Mouse (Mus musculus): Measurements from ENCODE around the gene Mrpl58. TPM values are rescaled to one million over a fixed set of nuclear protein-coding genes. Genes with fewer than 3 reads are reported as not detected.
A peak's percentile ranks its signal among the peaks of the same experiment; 100 is the strongest.
"Not testable (repeated sequence)": the region's sequence is repeated elsewhere in the genome, so short reads cannot be mapped to it uniquely, and the experiment has no call there.

Mrpl58 gene
- polyA plus RNA-seq, 1 experiment from 2014 or later = 181 TPM

DNA sequence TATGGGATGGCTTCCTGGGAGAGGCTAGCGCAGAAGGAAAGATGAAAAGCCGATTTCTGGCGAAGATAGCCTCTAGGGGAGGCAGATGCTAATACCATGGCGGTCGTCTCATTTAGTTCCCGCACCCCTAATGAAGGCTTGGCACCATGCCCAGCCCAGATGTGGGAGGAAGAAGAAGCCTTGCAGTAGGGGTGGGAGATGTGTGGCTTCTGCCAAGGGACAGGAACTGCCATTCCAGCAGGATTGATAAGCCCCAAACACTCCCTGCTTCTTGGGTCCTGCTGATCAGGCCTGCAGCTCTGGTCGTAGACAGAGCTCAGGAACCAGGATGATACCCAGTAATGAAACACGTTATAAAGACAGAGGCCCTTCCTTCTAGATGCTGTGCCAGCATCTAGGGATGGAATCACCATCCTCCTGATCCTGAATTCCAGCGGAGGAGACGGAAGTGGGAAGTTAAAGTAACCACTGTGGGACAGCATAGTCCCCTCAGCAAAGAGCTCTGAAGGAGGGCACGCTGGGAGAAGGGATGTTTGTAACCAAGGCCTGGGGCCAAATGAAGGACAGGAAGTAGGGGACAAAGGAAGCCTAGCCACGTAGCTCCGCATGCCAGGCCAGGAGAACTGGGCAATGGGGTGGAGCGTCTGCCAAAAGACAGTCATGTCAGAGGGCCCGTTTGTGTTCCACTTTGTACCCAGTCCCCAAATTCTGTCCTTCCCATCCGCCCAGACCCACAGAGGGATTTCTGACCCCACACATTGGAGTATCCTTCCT, 19.7 kb upstream of the Mrpl58 start:
- Histone ChIP-seq H3K9me3 (no peaks in the 10 kb centered on the region), H3K9ac (peak overlapping the region; percentile 91), H3K27me3 (peaks cover 4% of the 10 kb centered on the region; the same call in 1 of the 2 replicates), H3K36me3 (no peaks in the 10 kb centered on the region), H3K4me3 (peak overlapping the region; percentile 79; the same call in 1 of the 2 replicates), H3K27ac (peak overlapping the region; percentile 48; the same call in 1 of the 2 replicates), H3K4me2 (peak overlapping the region; percentile 80), H3K4me1 (peaks cover 46% of the 10 kb centered on the region)
- WGBS = 31% methylated on average over 16 of the region's 16 CpGs
- ATAC-seq (ENCODE audit: insufficient number of reproducible peaks, insufficient read depth, low FRiP score, low TSS enrichment, low read depth) = no peak

DNA sequence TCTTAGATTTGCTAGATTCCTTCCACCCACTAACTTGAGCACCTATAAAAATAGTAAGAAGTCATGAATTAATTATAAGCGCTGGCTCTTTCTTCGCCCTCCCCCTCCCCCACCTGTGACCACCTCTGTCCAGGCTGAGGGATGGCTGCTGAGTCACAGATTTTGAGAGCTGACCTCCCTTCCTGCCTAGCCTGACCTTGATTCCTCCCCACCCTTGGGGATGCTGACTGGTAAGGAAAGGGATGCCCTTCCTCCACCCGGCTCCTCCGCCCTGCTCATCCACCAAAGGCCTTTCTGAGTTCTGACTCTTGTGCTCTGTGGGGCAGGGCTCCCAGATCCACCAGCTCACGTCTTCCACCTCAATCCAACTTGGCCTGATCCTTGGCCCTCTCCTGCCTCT, 19.0 kb upstream of the Mrpl58 start:
- peaks cover 4% of the 10 kb centered on the region; the same call in 1 of the 2 replicates for H3K27me3 ChIP-seq
- ATAC-seq (ENCODE audit: insufficient number of reproducible peaks, insufficient read depth, low FRiP score, low TSS enrichment, low read depth) = no peak
- H3K36me3 ChIP-seq = no peaks in the 10 kb centered on the region
- H3K27ac ChIP-seq = no peak overlapping the region
- H3K9ac ChIP-seq = peak overlapping the region; percentile 91; the same call in 1 of the 2 replicates
- WGBS = 53% methylated on average over 5 of the region's 5 CpGs
- no peak overlapping the region for H3K4me3 ChIP-seq
- peaks cover 46% of the 10 kb centered on the region for H3K4me1 ChIP-seq
- no peaks in the 10 kb centered on the region for H3K9me3 ChIP-seq
- peak overlapping the region; percentile 80 for H3K4me2 ChIP-seq

DNA sequence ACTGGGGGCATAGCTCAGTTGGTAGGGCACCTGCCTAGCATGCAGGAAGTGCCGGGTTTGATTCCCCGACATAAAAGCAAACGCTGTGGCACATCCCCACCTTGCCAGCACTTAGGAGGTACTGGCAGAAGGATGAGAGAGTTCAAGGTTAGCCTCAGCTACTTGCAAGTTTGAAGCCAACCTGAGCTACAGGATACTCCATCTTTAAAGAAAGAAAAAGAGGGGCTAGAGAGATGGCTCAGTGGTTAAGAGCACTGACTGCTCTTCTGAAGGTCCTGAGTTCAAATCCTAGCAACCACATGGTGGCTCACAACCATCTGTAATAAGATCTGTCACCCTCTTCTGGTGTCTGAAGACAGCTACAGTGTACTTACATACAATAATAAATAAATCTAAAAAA, 16.7 kb upstream of the Mrpl58 start:
- 90% methylated on average over 3 of the region's 3 CpGs for WGBS
- not testable (repeated sequence) for H3K9me3 ChIP-seq; H3K9ac ChIP-seq; H3K27ac ChIP-seq; H3K4me2 ChIP-seq; H3K27me3 ChIP-seq; ATAC-seq (ENCODE audit: insufficient number of reproducible peaks, insufficient read depth, low FRiP score, low TSS enrichment, low read depth); H3K4me3 ChIP-seq
- Histone ChIP-seq H3K4me1 (peaks cover 38% of the 10 kb centered on the region), H3K36me3 (peaks cover 18% of the 10 kb centered on the region)

DNA sequence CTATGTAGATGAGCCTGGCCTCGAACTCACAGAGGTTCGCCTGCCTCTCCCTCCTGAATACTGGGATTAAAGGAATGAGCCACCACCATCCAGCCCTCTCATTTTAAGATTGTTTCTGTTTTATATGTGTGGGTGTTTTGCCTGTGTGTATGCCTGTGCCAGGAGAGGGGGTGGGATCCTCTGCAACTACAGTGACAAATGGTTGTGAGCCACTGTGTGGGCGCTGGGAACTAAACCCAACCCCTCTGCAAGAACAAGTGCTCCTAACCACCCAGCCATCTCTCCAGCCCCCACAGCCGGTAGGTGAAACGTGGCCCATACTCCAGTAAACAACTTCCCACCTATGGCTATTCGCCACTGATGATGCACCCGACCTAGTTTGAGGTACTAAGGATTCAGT, 12.2 kb upstream of the Mrpl58 start:
- H3K4me2 ChIP-seq = no peak overlapping the region
- WGBS = 92% methylated on average over 7 of the region's 7 CpGs
- H3K4me3 ChIP-seq = no peak overlapping the region
- H3K36me3 ChIP-seq = peaks cover 61% of the 10 kb centered on the region
- H3K9ac ChIP-seq = no peak overlapping the region
- H3K27ac ChIP-seq = no peak overlapping the region
- no peaks in the 10 kb centered on the region for H3K4me1 ChIP-seq
- H3K9me3 ChIP-seq = no peaks in the 10 kb centered on the region
- H3K27me3 ChIP-seq = no peaks in the 10 kb centered on the region
- no peak for ATAC-seq (ENCODE audit: insufficient number of reproducible peaks, insufficient read depth, low FRiP score, low TSS enrichment, low read depth)

DNA sequence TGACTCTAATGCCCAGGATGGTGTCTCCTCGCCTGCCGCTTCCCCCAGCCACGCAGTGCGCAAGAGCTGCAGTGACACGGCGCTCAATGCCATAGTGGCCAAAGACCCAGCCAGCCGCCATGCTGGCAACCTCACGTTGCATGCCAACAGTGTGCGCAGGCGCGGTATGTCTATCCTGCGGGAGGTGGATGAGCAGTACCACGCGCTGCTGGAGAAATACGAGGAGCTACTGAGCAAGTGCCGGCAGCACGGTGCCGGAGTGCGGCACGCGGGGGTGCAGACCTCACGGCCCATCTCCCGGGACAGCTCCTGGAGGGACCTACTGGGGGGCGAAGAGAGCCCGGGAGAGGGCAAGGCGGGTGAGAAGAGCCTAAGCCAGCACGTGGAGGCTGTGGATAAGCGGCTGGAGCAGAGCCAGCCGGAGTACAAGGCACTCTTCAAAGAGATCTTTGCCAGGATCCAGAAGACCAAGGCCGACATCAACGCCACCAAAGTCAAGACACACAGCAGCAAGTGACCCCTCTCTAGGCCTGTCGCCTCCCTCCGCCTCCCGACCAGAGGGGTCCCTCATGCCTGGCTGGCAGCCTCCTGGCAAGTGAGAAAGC, 9.7 kb upstream of the Mrpl58 start:
- Histone ChIP-seq H3K4me1 (no peaks in the 10 kb centered on the region), H3K27me3 (no peaks in the 10 kb centered on the region), H3K9me3 (no peaks in the 10 kb centered on the region), H3K4me2 (no peak overlapping the region; the same call in 1 of the 2 replicates), H3K27ac (no peak overlapping the region), H3K9ac (no peak overlapping the region), H3K36me3 (peaks cover 63% of the 10 kb centered on the region), H3K4me3 (no peak overlapping the region)
- ATAC-seq (ENCODE audit: insufficient number of reproducible peaks, insufficient read depth, low FRiP score, low TSS enrichment, low read depth) = no peak
- 70% methylated on average over 34 of the region's 34 CpGs for WGBS

DNA sequence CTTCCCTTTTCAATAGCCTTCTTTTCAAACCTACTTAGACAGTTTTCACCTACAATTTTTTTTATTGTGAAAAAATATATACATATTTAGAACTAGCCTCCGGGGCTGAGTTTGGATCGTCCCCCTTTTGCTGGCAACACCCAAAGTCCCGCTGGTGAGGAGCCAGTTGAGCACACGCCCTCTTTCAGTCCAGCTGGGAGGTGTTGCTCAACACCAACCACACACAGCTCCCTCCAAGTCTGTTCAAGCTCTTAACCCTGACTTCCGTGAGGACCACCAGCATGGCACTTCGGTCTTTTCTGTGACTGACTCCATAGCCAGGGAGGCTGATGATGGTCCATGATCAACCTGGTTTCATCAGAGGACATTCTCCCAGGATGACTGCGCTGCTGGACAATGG, 5.5 kb upstream of the Mrpl58 start:
- H3K36me3 ChIP-seq = peaks cover 34% of the 10 kb centered on the region
- no peak for ATAC-seq (ENCODE audit: insufficient number of reproducible peaks, insufficient read depth, low FRiP score, low TSS enrichment, low read depth)
- WGBS = 71% methylated on average over 7 of the region's 7 CpGs

DNA sequence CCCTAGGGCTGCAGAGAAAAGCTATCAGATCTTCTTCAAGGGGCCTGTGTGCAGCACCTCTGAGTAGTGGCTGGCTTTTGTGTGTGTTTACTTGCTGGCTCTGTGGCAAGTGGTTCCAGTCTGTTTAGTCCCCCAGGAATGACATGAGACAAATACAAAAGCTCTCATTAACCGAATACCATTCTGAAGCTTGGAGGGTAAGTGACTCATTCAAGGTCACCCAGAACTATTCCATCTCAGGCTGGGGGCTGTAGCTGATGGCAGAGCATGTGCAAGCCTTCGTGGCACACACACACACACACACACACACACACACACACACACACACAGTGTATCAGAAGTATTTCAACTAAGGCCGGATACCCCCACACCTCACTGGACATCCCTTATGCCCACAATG, 3.4 kb upstream of the Mrpl58 start:
- H3K4me2 ChIP-seq = no peak overlapping the region
- no peak overlapping the region for H3K27ac ChIP-seq
- no peak for ATAC-seq (ENCODE audit: insufficient number of reproducible peaks, insufficient read depth, low FRiP score, low TSS enrichment, low read depth)
- H3K4me1 ChIP-seq = peaks cover 16% of the 10 kb centered on the region
- 67% methylated on average over 3 of the region's 3 CpGs for WGBS
- H3K9ac ChIP-seq = no peak overlapping the region
- no peaks in the 10 kb centered on the region for H3K27me3 ChIP-seq
- no peak overlapping the region for H3K4me3 ChIP-seq
- H3K36me3 ChIP-seq = peaks cover 14% of the 10 kb centered on the region
- no peaks in the 10 kb centered on the region for H3K9me3 ChIP-seq

More for the DNA sequence above, 5.5 kb upstream of the Mrpl58 start:
- H3K4me2 ChIP-seq = no peak overlapping the region
- H3K4me1 ChIP-seq = peaks cover 6% of the 10 kb centered on the region
- no peak overlapping the region for H3K9ac ChIP-seq
- H3K27me3 ChIP-seq = no peaks in the 10 kb centered on the region
- H3K4me3 ChIP-seq = no peak overlapping the region
- no peaks in the 10 kb centered on the region for H3K9me3 ChIP-seq
- H3K27ac ChIP-seq = no peak overlapping the region

DNA sequence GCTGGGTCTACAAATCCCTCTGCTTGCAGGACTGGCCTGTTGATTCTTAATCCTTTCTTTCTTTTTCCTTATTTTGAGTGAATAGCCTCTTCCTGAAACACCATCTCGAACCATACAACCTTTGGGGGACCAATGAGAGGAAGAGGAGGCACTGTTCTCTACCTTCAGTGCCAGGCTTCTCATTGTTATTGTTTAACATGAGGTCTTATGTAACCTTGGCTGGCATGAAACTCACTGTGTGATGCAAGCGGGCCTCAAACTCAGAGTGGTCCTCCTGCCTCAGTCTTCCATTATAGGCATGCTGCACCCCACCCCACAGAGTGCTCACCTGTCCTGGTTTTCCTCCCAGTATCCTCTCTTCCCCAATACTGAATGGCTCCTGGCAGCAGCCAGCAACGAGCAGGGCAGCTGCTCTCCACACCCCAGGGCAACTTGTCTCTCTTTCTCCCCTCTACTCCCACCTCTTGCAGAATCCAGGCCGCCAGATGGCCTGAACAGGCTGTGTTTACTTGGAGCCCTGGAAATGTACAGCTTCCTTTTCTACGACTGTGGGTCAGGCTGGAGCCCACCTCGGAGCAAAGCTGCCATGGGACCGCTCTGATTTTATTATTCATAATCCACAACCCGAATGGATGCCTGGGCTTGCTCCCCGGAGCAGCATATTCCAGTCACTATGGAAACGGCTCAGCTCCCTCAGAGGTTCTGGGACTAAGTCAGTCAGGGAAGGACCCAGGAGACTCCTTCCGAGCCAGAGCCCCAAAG, 2.7 kb upstream of the Mrpl58 start:
- Histone ChIP-seq H3K36me3 (peaks cover 9% of the 10 kb centered on the region), H3K27me3 (no peaks in the 10 kb centered on the region), H3K4me2 (no peak overlapping the region), H3K9ac (no peak overlapping the region), H3K9me3 (no peaks in the 10 kb centered on the region), H3K27ac (no peak overlapping the region), H3K4me3 (no peak overlapping the region), H3K4me1 (peaks cover 16% of the 10 kb centered on the region)
- WGBS = 48% methylated on average over 11 of the region's 11 CpGs
- ATAC-seq (ENCODE audit: insufficient number of reproducible peaks, insufficient read depth, low FRiP score, low TSS enrichment, low read depth) = no peak

DNA sequence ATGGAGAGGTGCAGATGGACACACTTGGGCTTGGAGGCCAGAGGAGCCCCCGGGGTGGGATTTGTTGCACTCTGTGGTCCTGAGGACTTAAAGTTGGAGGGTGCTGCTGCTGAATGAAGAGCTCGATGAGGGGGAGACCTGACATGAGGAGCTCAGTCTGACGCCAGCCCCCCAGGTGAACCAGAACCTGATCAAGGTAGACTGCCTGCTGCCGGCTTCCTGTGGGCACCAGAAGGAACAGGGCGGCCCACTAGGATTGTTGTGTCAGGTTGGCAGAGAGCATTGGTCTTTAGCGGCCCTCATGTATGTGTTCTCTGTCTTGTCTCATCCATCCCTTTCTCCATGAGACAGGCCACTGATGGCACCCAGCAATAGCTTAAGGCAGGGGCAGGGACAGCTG, 2.2 kb downstream of the Mrpl58 start:
- Histone ChIP-seq H3K27me3 (no peaks in the 10 kb centered on the region), H3K9me3 (no peaks in the 10 kb centered on the region), H3K4me2 (no peak overlapping the region), H3K4me3 (no peak overlapping the region), H3K9ac (no peak overlapping the region), H3K36me3 (peaks cover 48% of the 10 kb centered on the region), H3K27ac (no peak overlapping the region), H3K4me1 (peaks cover 15% of the 10 kb centered on the region)
- 95% methylated on average over 6 of the region's 6 CpGs for WGBS
- no peak for ATAC-seq (ENCODE audit: insufficient number of reproducible peaks, insufficient read depth, low FRiP score, low TSS enrichment, low read depth)

DNA sequence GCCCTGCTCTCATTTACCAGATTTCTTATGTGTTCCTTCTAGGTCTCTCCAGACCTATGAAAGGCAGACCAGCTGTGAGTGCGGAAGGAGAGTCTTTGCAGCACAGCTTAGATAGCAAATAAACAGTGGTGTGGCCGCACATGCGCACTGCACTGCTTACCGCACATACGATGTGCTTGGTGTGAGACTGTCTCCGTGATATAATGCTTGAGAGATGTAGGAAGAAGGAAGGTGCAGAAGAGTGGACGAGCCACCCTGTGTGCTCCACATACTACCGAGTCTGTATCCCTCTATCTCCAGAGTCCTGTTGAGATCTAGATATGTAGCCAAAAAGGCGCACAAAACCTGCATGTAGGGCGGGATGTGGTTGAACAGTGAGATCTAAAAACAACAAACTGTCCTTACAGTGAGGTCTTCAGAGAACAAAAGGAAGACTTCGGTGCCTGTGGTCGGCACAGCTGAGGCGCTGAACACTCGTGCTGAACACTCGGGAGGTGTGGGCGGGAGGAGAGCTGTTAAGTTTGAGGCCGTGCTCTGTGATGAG, 3.4 kb downstream of the Mrpl58 start:
- Histone ChIP-seq H3K27ac (no peak overlapping the region), H3K9ac (no peak overlapping the region), H3K27me3 (no peaks in the 10 kb centered on the region), H3K4me2 (no peak overlapping the region), H3K4me1 (peaks cover 18% of the 10 kb centered on the region), H3K9me3 (no peaks in the 10 kb centered on the region), H3K36me3 (peaks cover 54% of the 10 kb centered on the region), H3K4me3 (no peak overlapping the region)
- ATAC-seq (ENCODE audit: insufficient number of reproducible peaks, insufficient read depth, low FRiP score, low TSS enrichment, low read depth) = no peak
- 92% methylated on average over 17 of the region's 17 CpGs for WGBS

DNA sequence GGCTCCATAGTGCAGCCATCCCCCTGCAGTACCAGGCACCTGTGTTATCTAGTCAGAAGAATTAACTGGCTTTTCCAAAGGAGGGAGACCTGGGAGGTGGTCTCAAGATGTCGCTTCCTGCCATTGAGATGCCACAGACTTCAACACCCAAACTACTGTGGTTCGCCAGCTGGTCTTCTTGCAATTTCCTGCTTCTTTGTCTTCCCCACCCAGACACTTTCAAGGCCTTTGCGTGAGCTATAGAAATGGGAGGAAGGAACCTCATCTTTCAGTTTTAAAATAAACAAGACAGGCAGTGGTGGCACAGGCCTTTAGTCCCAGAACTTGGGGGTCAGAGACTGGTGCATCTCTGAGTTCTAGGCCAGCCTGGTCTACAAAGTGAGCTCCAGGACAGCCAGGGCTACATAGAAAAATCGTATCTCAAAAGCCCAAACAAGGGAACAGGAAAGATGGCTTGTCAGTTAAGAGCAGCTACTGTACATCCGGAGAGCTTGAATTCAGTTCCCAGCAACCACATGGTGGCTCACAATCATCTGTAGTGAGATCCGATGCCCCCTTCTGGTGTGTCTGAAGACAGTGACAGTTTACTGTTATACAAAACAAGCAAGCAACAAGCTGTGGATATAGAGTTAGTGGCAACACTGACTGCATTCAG, 4.8 kb downstream of the Mrpl58 start:
- 87% methylated on average over 6 of the region's 6 CpGs for WGBS
- Histone ChIP-seq H3K4me3 (no peak overlapping the region), H3K4me1 (peaks cover 25% of the 10 kb centered on the region), H3K9ac (no peak overlapping the region), H3K27me3 (no peaks in the 10 kb centered on the region), H3K27ac (peak overlapping the region; percentile 18; the same call in 1 of the 2 replicates), H3K9me3 (no peaks in the 10 kb centered on the region), H3K4me2 (no peak overlapping the region), H3K36me3 (peaks cover 54% of the 10 kb centered on the region)
- no peak for ATAC-seq (ENCODE audit: insufficient number of reproducible peaks, insufficient read depth, low FRiP score, low TSS enrichment, low read depth)
